Mouse (Mus musculus): ENCODE measurements around the gene 5830411N06Rik. TPM values are rescaled to one million over a fixed set of nuclear protein-coding genes. Genes with fewer than 3 reads are reported as not detected.

The 5830411N06Rik gene
- total RNA-seq, 2 experiments from 2014 or later: not detected

- no peak for ATAC-seq (replicated peaks; ENCODE audit: poor library complexity, severe bottlenecking)
Measured at GRCm38 (mm10) chr7:140333717-140334116, 86.6 kb downstream of the 5830411N06Rik start, which contains the start of gene Olfr527. Gene Olfr527 (plus strand): TSS chr7:140334017.

Other genes with a start within 250 kb of the 5830411N06Rik start
- gene Zfp511, start 210.9 kb upstream of the 5830411N06Rik start, total RNA-seq (2014; fragmentation: Nextera tagmentation): 21.3 and 21.5 TPM in 2 replicates
- gene Zfp511, start 210.9 kb upstream of the 5830411N06Rik start, total RNA-seq (2017): 20.6 and 21.5 TPM in 2 replicates
- gene Tubgcp2, start 210.6 kb upstream of the 5830411N06Rik start, total RNA-seq (2014; fragmentation: Nextera tagmentation): 19.2 and 34.8 TPM in 2 replicates
- gene Tubgcp2, start 210.6 kb upstream of the 5830411N06Rik start, total RNA-seq (2017): 36.3 and 40.4 TPM in 2 replicates
- gene Msx3, start 198.2 kb upstream of the 5830411N06Rik start, total RNA-seq (2014; fragmentation: Nextera tagmentation): not detected in 2 replicates
- gene Msx3, start 198.2 kb upstream of the 5830411N06Rik start, total RNA-seq (2017): not detected in 2 replicates
- 0.67 TPM in 1 of 2 replicates, not detected in the other for gene Caly, start 164.7 kb upstream of the 5830411N06Rik start, total RNA-seq (2014; fragmentation: Nextera tagmentation)
- gene Caly, start 164.7 kb upstream of the 5830411N06Rik start, total RNA-seq (2017): not detected in 2 replicates
- not detected in 2 replicates for gene Prap1, start 153.9 kb upstream of the 5830411N06Rik start, total RNA-seq (2014; fragmentation: Nextera tagmentation)
- not detected in 2 replicates for gene Prap1, start 153.9 kb upstream of the 5830411N06Rik start, total RNA-seq (2017)
- gene Fuom, start 144.8 kb upstream of the 5830411N06Rik start, total RNA-seq (2014; fragmentation: Nextera tagmentation): 4.3 and 13.6 TPM in 2 replicates
- 2.5 and 12.9 TPM in 2 replicates for gene Fuom, start 144.8 kb upstream of the 5830411N06Rik start, total RNA-seq (2017)
- gene Paox, start 131.5 kb upstream of the 5830411N06Rik start, total RNA-seq (2014; fragmentation: Nextera tagmentation): 37.9 and 44.7 TPM in 2 replicates
- 26.6 and 38.5 TPM in 2 replicates for gene Paox, start 131.5 kb upstream of the 5830411N06Rik start, total RNA-seq (2017)
- gene Echs1, start 130.8 kb upstream of the 5830411N06Rik start, total RNA-seq (2014; fragmentation: Nextera tagmentation): 97.4 and 109 TPM in 2 replicates
- gene Echs1, start 130.8 kb upstream of the 5830411N06Rik start, total RNA-seq (2017): 107 and 150 TPM in 2 replicates
- 11.4 and 21.0 TPM in 2 replicates for gene Mtg1, start 109.7 kb upstream of the 5830411N06Rik start, total RNA-seq (2014; fragmentation: Nextera tagmentation)
- gene Mtg1, start 109.7 kb upstream of the 5830411N06Rik start, total RNA-seq (2017): 9.5 and 14.4 TPM in 2 replicates
- gene Sprn, start 92.4 kb upstream of the 5830411N06Rik start, total RNA-seq (2014; fragmentation: Nextera tagmentation): not detected in 2 replicates
- gene Sprn, start 92.4 kb upstream of the 5830411N06Rik start, total RNA-seq (2017): not detected in 2 replicates
- gene Olfr522, start 82.5 kb upstream of the 5830411N06Rik start, total RNA-seq (2014; fragmentation: Nextera tagmentation): not detected in 2 replicates
- gene Olfr522, start 82.5 kb upstream of the 5830411N06Rik start, total RNA-seq (2017): not detected in 2 replicates
- gene Olfr523, start 74.1 kb upstream of the 5830411N06Rik start, total RNA-seq (2014; fragmentation: Nextera tagmentation): not detected in 2 replicates
- not detected in 2 replicates for gene Olfr523, start 74.1 kb upstream of the 5830411N06Rik start, total RNA-seq (2017)
- not detected in 2 replicates for gene Olfr524, start 41.3 kb upstream of the 5830411N06Rik start, total RNA-seq (2014; fragmentation: Nextera tagmentation)
- gene Olfr524, start 41.3 kb upstream of the 5830411N06Rik start, total RNA-seq (2017): not detected in 2 replicates
- not detected in 2 replicates for gene Cd163l1, start 29.0 kb upstream of the 5830411N06Rik start, total RNA-seq (2014; fragmentation: Nextera tagmentation)
- not detected in 2 replicates for gene Cd163l1, start 29.0 kb upstream of the 5830411N06Rik start, total RNA-seq (2017)
- gene Olfr525, start 73.6 kb downstream of the 5830411N06Rik start, total RNA-seq (2014; fragmentation: Nextera tagmentation): not detected in 2 replicates
- gene Olfr525, start 73.6 kb downstream of the 5830411N06Rik start, total RNA-seq (2017): not detected in 2 replicates
- not detected in 2 replicates for gene Olfr527, start 86.7 kb downstream of the 5830411N06Rik start, total RNA-seq (2014; fragmentation: Nextera tagmentation)
- not detected in 2 replicates for gene Olfr527, start 86.7 kb downstream of the 5830411N06Rik start, total RNA-seq (2017)
- not detected in 2 replicates for gene Olfr60, start 114.4 kb downstream of the 5830411N06Rik start, total RNA-seq (2014; fragmentation: Nextera tagmentation)
- not detected in 2 replicates for gene Olfr60, start 114.4 kb downstream of the 5830411N06Rik start, total RNA-seq (2017)
- not detected in 2 replicates for gene Olfr530, start 129.0 kb downstream of the 5830411N06Rik start, total RNA-seq (2014; fragmentation: Nextera tagmentation)
- gene Olfr530, start 129.0 kb downstream of the 5830411N06Rik start, total RNA-seq (2017): not detected in 2 replicates
- gene Olfr531, start 155.6 kb downstream of the 5830411N06Rik start, total RNA-seq (2014; fragmentation: Nextera tagmentation): not detected in 2 replicates
- gene Olfr531, start 155.6 kb downstream of the 5830411N06Rik start, total RNA-seq (2017): not detected in 2 replicates
- gene Olfr532, start 174.4 kb downstream of the 5830411N06Rik start, total RNA-seq (2014; fragmentation: Nextera tagmentation): not detected in 2 replicates
- gene Olfr532, start 174.4 kb downstream of the 5830411N06Rik start, total RNA-seq (2017): not detected in 2 replicates
- gene Olfr533, start 216.1 kb downstream of the 5830411N06Rik start, total RNA-seq (2014; fragmentation: Nextera tagmentation): not detected in 2 replicates
- gene Olfr533, start 216.1 kb downstream of the 5830411N06Rik start, total RNA-seq (2017): not detected in 2 replicates
- not detected in 2 replicates for gene Olfr535, start 236.9 kb downstream of the 5830411N06Rik start, total RNA-seq (2014; fragmentation: Nextera tagmentation)
- gene Olfr535, start 236.9 kb downstream of the 5830411N06Rik start, total RNA-seq (2017): not detected in 2 replicates

Measured in granulocyte monocyte progenitor cell, adult 5-6 weeks (primary cell).